Mouse (Mus musculus) gonadal fat pad, adult 2 months (tissue): Measurements from ENCODE around the gene Pheta1. TPM values are rescaled to one million over a fixed set of nuclear protein-coding genes. Genes with fewer than 3 reads are reported as not detected.
"Not testable (repeated sequence)": the region's sequence is repeated elsewhere in the genome, so short reads cannot be mapped to it uniquely, and the experiment has no call there.

Experiments
- DNase-seq: peaks from one replicate; pipeline ENCODE4 v3.0.0-alpha.2; 2012; ENCODE audit warnings: low read depth
- polyA plus RNA-seq: library from polyadenylated mRNA; depleted of rRNA; stranded (reverse); fragments of >200 nt; gene quantifications from 2 replicates; pipeline ENCODE4 v1.2.3, GENCODE M21; 2012

The Pheta1 gene
- polyA plus RNA-seq, 1 experiment: 11.0 TPM

- DNase-seq: no peak
These were observed 5.5 kb upstream of the Pheta1 start for GRCm38 (mm10) chr5:121843138-121843905.

GRCm38 (mm10) chr5:121845361-121845760, 3.4 kb upstream of the Pheta1 start:
- DNase-seq: no peak

DNA sequence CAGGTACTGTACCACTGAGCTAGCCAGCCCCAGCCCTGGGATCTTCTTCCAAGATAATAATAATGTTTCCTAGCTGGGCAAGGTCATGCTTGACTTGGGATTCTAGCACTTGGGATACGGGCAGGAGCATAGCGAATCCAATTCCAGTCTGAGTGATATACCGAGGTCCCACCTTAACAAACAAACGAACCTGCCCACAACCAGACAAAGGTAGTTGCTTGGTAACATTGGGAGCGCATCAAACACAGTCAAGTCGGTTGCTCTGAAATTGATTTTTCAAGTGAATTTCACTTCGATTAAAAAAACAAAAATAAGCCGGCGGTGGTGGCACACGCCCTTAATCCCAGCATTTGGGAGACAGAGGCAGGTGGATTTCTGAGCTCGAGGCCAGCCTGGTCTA, 2.5 kb upstream of the Pheta1 start:
- no peak for DNase-seq

- DNase-seq: not testable (repeated sequence)
These were observed 1.5 kb upstream of the Pheta1 start for GRCm38 (mm10) chr5:121847269-121847668.

GRCm38 (mm10) chr5:121848035-121848519, 707 bp upstream of the Pheta1 start:
- no peak for DNase-seq

DNA sequence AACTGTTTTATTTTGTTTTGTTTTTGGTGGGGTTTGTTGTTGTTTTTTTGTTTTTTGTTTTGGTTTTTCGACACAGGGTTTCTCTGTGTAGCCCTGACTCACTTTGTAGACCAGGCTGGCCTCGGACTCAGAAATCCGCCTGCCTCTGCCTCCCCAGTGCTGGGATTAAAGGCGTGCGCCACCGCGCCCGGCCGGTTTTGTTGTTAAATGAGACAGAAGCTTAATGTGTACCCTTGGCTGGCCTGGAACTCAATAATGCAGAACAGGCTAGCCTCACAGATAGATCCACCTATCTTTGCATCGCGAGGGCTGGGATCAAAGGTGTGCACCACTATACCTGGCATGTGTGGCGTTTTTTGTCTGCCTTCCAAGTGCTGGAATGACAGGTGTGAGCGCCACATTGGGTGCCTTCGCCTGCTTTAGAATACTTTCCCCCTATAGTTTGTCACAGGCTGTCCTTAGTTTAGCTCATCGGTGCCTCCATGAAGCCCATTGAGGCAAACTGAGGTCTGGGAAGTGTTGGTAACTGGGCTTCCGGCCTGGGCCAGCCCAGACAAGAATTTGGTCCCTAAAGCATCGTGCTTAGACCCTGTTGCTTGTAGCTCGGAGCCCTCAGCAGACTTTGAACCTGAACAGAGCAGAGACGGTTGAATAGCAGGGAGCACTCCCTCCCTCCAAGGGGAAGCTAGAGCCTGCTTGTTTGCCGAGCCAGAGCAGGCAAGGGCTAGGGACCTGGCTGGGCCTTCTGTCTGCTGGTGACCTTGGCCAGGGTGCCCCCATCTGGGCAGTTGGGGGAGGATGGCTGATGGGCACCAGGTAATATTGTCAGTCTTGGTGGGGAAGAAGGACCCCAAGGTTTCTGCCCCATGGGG, 930 bp downstream of the Pheta1 start:
- DNase-seq: no peak

DNA sequence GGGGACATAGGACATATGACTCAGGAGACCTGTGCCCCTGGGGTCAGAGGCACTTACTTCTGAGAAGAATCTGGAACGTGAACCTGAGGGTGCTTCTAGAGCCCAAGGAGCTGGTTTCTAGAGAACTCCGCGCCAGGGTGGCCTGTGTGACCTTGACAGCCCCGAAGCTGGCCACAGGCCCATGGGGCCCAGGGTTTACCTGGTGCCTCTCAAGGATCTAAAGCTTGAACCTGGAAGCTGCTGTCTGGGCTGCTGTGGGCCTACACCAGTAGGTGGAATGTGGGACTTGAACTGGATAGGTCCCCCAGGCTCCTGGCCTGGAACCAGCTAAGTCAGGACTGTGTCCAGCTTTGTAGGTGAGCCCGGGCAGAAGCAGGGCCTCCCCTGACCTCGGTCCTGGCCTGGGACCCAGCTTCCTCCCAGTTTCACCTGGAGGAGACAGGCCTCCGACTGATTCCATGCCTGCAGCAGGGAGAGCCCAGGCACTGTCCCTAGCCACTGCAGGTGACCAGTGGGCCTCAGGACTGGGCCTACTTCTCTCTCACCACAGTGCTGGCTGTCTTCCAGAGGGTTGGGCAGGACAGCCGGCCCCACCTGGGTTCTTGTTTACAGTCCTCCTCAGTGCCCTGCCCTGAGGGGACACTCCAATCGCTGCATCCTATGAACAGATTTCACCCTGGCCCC, 4.7 kb downstream of the Pheta1 start:
- no peak for DNase-seq

DNA sequence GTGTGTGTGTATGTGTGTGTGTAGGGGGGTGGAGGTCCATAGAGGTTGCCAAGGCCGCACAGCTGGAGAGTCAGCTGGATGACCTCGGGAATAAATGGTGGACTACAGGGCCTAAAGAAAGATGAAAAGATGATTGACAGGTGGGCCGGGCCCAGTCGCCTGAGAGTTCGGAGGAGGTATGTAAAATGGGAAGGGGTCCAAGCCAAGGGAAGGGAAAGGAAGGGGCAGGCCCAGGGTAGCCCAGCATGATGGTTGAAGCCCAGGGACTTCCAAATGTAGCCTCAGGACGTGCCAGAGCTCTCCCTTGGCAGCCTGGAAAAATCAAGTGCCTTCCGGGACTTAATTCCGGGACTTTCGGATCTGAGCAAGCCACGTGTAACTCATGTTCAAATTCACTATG, 6.0 kb downstream of the Pheta1 start:
- DNase-seq: no peak

GRCm38 (mm10) chr5:121856740-121857139, 8.0 kb downstream of the Pheta1 start:
- no peak for DNase-seq

DNA sequence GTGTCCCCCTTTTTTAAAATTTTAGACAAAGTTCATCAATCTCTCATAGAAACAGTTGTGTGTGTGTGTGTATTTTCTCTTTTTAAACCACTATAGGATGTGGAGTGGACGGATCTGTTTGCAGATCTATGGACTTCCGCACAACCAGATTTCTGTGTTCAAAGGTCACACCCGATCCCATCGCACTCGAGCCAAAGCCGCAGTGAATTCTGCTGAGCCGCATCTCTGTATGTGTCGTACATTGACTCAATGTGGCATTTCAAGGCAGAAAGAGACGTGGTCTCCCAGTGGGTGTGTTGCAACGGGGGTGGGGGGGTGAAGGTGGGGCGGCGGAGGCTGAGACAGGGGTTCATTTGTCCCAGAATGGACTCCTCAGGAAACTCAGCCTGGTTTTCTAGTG, 9.6 kb downstream of the Pheta1 start:
- no peak for DNase-seq

DNA sequence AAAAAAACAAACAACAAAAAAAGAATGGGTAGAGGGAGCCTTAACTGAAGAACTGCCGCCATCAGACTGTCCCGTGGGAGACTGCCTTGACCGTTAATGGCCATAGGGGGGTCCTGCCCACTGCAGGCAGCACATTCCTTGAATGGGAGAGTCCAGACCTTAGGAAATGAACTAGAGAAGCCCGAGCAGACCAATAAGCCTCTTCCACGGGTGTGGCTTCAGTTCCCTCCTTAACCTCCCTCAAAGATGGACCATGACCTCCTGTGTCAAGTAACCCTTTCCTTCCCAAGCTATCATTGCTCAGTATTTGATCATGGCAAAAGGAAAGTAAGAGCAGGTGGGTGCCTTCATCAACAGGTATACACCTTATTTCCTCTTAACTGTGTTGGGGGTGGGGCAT, 13.2 kb downstream of the Pheta1 start:
- no peak for DNase-seq

- DNase-seq: no peak
These were observed 15.5 kb downstream of the Pheta1 start for GRCm38 (mm10) chr5:121864330-121864729.

- DNase-seq: no peak
These were observed 19.2 kb downstream of the Pheta1 start for GRCm38 (mm10) chr5:121867963-121868362.

DNA sequence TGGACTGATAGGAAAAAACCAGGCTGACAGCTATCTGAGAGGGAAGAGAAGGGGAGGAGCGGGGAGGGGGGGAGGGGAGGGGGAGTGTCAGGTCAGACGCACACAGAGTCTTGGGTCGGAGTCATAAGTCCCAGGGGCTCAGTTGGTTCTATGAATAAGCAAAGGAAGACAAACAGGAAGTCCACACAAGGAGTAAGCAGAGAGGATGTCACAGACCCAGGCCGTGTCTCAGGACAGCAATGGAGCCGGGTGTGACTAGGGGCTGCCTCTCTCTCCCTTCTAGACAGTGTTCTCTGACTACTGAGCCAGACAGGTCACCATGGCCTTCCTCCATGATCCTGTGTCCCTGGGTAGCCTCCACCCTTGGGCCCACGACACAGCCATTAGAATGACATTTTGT, 22.0 kb downstream of the Pheta1 start:
- DNase-seq: no peak

DNA sequence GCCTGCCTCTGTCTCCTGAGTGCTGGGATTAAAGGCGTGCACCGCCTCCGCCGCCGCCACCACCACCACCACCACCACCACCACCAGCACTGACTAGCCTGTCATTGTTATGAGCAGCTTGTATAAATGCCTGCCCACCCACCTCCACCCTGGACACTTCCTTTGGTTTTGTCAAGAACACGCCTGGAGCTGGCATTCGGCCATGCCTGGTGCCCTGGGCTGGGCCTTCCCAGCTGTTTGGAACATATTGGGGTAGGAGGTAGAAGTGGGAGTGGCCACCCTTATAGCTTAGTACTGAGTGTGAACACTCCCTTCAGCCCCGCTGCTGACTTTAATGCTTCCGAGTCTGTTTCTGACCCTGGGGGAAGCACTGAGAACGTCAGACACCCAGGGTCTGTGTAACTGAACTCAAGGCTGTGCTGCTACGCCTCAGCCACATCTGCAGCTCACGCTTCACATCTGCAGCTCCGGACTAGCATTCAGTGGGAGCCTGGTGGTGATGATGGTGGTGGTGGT, 22.8 kb downstream of the Pheta1 start:
- no peak for DNase-seq

GRCm38 (mm10) chr5:121872158-121872557, 23.4 kb downstream of the Pheta1 start:
- no peak for DNase-seq

DNA sequence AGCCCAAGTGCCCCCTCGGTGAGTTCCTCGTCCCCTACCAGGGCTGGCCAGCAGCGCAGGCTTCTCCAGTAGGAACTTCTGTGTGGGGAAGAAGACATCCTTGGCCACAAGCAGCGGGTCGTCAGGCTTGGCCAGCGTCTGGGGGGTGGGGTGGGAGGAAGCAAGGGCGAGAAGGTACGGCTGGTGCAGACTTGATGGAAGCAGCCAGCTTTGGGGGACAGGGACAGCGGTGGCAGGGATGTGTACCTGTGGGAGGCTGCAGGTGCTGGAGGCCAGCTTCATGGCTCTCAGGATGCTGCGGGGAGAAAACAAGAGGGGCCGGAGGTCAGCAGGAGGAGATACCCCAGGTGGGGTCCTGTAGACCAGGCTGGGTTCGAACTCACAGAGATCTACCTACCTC, 26.3 kb downstream of the Pheta1 start:
- DNase-seq: no peak

GRCm38 (mm10) chr5:121876901-121877300, 28.1 kb downstream of the Pheta1 start:
- DNase-seq: no peak

DNA sequence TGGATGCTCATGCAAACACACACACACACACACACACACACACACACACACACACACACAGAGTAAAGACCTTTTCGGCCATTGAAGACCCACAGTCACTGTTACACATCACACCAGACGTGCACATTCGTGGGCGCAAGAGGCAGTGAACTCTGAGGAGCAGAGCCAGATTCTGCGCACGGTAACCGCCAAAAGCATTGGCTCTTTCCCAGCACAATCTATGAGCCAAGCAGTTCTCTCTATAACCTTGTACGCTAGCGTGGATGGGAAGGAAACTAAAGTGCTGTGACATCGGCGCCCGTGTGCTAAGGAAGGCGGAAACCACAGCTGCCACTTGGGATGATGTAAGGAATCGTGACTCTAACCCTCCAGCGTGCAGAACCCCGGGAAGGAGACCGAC, 29.9 kb downstream of the Pheta1 start:
- DNase-seq: no peak

GRCm38 (mm10) chr5:121879211-121879610, 30.4 kb downstream of the Pheta1 start:
- no peak for DNase-seq

DNA sequence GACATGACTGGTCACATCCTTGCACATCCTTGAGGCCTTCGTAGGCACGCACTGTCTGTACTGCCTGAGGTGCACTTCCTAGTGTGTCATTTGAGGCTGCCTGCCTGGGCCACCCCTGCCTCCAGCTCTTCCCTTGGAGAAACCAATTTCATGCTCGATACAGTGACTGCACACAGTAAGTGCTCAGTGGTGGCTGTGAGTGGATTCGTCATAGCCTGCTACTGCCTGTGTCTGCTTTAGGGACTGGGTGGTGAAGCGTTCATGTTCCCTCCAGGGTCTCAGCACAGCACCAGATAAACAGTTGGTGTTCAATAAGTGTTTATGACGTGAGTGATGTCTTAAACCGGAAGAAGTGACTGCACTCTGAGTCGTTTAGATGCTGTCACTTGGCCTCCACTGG, 34.6 kb downstream of the Pheta1 start:
- no peak for DNase-seq

DNA sequence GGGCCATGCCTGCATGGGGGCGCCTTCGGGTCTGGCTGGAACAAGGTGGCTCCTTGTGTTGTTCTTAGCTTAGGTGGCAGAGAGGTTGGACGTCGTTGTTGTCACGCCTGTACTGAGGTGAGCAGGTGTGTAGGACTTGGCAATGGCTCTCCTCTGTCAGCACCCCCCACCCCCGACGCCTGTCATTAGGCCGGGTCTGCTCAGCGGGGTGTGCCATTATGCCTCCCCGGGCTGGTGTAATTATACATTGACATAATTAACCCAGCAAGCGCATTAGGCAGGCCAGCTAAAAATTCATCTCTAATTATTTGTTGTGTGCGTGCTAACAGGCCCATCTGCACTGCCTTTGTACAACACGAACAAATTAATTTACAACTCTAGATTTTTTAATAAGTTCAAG, 40.6 kb downstream of the Pheta1 start:
- DNase-seq: no peak
